Mouse (Mus musculus) kidney, adult 18-20 months (tissue): ENCODE results near the gene Tuft1.
"Not testable (repeated sequence)": the region's sequence is repeated elsewhere in the genome, so short reads cannot be mapped to it uniquely, and the experiment has no call there.

Experiments used
- DNase-seq: peaks from one replicate; pipeline ENCODE4 v3.0.0; 2021

Tuft1 gene

DNA sequence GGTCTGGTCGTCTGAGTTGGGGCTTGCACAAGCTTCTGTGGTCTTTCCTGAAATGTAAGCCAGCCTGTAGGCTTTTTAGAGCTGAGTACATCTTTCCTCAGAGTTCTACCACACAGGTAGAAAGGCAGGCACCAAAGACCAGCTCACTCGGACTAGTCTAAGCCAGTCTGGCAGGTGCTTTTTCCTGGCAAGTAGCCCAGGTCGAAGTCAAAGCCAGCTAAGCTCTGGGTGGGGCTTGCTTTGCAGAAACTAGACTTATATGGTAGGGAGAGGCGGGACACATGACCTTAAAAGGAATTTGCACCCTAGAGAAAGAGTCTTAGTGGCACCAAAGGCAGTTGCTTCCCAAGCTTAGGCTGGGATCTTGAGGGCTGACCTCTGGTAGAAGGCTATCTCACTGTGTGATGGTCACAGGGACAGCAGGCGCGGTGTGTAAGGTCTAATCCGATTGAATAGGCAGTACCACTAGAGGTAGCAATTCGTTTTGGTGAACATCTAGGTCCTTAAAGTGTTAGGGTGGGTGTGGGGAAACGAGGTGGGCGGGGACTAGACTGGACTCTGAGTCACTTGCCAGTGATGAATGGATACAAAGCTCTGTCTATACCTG lies 573 bp upstream of the Tuft1 start:
- DNase-seq = peak; percentile 57

DNA sequence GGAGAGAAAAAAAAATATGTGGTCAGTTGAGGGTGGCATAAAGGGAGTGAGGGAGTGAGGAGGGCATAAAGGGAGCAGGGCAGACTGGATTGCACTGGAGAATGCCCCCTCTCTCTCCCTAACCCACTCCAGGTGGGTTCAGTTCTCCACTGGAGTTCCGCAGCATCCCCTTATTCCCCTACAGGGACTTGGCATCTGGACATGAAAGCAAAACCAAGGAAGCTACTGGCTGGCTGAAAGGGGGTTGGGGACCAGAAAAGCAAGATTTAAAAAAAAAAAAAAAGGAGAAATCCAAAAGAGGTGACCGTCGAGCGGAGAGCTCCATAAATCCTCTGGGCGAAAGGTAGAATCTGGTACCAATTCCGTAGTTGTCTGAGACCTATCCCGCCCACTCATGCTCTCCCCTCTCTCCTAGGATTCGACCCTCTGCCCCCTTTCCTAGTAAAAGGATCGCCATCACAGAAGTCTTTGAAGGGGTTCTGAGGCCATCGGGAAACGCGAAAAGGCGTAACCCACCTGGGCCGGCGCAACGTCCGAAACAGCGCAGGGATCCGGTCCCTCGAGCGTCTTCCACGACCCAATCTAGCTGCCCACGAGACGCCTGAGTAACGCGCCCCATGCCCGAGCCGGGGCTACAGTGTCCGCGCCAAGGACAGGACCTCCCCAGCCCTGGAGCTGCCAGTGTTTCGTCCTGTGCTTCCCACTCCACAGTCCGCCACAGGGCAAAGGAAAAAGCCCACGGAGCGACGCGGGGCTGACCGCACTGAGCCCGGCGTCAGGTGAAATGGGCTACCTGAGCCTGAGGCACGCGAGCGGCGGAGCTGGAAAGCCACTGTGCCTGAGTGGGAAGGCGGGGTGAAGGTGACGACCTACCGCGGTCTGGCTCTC lies 576 bp downstream of the Tuft1 start:
- DNase-seq = not testable (repeated sequence)

DNA sequence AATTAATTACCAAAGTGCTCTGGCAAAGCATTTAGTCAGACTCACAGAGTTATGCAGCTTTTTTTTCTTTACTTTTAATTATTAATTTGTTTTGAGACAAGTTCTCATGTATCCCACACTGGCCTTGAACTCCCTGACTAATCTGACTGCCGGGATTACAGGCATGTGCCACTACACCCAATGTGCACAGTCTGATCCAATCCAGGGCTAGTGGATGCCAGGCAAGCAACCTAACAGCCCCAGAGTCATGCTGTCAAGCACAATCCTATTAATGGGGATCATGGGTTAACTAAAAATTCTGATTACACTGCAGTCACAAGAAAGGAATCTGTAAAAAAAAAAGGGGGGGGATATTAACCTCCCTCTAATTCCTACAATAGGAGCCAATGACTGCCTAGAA lies 4.7 kb downstream of the Tuft1 start:
- DNase-seq = not testable (repeated sequence)

DNA sequence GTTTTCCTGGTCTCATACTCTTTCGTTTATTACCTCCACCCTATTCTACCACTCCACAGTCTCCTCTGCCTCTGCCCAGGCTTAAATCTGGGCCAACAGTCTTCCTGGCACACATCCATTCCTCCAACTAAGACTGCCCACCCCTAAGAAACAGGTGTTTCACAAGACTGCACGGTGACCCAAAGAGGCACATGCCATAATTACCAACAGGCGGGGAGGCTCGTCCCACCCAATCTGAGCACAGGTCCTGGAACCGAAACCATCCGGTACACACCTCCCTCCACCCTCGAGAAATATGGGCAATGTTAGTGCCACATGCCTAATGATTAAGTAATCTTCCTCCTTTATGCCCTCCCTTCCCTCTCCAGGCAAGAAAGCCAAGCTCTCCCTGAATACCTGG lies 8.3 kb downstream of the Tuft1 start:
- DNase-seq = no peak

DNA sequence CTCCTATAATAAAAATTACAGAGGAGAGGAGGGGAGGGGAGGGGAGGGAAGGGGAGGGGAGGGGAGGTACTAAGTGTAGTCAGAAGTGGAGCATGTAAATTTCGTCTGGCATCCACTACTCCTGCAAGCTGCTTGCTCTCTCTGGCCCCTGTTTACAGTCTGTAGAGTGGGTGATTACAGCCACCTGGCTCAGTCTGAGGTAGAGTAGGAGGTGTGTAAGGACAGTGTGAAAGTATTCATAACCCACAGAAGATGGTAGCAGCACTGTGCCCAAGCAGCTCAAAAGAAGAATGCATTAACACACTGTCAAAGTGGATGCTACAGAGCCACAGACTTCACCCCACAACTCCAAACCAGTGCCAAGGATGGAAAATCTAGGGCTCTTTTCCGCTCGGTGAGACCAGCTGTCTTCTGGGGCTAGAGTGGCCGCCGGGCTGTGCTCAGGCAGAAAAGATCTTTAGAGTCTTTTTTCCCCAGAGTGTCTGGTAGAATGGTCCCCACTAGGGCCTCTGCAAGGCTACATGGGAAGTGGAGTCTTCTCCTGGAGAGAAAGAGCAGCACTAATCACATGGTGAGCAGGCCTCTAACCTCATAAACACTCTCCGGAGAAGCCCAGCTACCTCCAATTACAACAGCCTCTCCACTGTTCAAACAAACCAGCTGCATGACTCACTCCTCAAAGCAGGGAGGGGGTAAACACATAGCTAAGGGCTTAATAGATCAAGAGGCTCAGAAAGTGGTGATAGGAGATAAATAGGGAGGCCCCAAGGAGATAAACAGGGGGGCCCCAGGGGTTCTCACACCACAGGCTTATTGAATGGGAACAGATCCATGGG lies 9.7 kb downstream of the Tuft1 start:
- no peak for DNase-seq

DNA sequence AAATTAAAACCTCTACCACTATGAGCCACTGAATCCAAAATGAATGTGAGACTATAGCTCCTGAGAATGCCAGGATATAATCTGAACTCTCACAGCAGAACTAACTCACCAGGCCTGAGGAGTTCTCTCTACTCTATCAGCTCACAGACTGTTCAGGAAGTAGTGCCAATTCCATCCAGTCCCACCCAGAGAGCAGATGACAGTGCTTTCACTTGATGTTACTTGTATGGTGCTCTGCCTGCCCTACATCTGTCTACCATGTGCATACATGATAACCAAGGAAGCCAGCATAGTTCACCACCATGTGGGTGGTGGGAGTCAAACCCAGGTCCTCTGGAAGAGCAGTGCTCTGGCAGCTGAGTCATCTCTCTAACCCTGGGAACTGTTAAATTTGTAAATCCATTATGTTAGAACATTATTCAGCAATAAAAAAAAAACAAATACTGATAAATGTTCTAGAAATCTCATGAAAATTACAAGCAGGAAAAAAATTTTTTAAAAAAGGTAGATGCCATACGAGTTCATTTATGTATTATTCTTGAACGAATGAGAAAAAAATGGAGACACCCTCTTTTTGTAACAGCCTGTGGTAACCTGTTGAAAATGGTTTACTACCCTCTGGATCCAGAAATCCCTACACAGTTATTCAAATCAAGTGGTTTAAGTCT lies 16.0 kb downstream of the Tuft1 start, which contains the start of gene Gm10972:
Gene Gm10972 (plus strand): TSS at position 618 of the 668 bp plus-strand sequence.
- not testable (repeated sequence) for DNase-seq

DNA sequence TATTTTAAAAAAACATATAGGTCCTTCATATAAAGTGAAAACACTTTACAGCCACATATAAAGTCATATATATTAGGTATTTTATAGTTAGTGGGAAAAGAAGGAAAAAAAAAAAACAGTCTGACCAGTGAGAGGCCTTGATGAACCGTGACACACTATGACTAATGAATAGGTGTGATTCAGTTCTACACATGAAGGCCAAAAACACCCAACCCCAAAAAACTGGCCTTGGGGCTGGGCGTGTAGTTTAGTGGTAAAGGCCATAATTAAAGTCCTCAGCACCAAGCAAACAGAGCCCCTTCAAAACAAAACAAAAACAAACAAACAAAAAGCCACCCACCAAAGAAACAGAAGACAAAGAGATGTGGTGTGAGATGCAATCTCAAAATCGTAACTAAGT lies 28.8 kb downstream of the Tuft1 start:
- DNase-seq = no peak

DNA sequence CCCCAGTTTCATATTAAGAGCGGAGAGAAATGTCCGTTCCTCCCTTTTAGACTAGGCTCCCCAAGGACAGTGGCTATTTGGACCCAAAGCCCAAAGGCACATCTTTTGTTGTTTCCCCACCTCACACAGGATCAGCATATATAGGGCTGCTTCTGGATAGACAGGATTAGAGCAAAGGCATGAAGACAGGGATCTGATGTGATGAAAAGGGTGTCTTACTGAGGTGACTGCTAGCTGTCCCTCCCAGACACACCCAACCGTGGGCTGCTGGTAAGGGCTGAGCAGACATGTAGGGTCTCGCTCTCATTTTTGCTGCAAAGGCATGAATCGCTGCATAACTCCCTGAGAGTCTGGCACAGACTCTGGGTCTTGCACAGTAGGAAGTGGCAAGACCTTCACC lies 30.0 kb downstream of the Tuft1 start:
- no peak for DNase-seq

DNA sequence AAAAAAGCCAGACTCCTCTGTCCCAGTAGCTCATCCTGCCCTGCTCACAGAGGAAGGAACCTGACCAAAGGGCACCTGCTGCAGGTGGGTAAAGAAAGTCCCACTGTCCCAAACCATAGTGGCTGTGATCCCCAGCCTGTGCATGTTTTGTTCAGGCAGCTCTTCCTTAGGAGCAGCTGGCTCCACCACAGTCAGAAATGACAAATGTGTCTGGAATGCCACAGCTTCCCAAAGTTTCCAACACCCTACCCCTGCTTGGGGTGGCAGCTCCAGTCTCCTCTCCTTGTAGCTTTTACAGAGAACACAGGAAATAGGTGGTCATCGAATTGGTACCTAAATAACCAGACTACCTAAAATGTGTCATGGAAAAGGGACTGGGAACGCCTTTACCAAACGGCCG lies 34.4 kb downstream of the Tuft1 start:
- no peak for DNase-seq

DNA sequence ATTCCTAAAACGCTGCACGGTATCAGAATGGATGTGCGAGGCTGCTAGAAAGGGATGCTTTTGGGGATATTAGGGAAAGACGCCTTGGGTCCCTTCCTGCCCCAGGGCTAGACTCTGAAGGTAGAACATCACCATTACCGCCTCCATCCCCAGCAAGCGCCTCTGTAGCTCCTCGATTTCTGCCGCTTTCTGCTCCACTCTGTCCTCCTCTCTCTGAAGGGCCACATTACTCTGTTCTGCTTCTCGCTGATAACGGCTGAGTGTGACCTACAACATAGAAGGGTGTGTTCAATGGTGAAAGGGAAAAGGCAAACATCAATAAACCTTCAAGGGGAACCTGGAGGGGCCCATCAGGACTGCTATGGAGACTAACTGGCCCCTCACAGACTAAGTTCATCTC lies 36.1 kb downstream of the Tuft1 start:
- no peak for DNase-seq

DNA sequence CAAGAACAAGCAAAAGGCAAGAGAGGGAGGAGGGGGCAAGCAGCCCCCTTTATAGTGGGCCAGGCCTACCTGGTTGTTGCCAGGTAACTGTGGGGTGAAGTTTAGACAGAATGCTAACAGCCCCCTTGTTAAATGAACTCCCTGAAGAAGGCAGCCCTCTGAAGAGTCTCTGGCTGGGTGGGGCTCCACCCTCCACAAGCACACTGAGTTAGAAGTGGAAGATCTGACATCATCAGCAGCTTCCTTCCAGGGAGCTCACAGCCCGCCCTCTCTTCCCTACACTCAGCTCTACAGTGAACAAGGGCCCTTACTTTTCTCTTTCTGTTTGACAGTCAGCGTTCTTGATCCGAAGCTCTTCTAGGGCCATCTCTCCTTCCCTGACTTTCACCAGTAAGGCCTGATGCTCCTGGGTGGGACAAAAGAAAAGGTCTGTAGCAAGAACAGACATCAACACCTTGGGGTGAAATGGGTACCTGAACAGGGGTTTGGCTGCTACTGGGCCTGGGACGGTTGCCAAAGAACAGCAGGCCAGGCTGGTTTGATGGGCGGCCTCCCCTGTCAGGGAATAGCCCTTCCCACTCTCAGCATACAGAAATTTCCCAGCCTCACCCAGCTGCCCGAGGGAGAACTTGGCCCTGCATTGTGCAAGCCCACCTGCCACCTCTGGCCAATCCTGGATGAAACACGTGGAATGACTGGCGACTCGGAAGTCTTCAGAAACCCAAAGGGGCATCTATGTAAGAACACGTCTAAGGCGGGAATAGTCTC lies 36.7 kb downstream of the Tuft1 start:
- DNase-seq = no peak

DNA sequence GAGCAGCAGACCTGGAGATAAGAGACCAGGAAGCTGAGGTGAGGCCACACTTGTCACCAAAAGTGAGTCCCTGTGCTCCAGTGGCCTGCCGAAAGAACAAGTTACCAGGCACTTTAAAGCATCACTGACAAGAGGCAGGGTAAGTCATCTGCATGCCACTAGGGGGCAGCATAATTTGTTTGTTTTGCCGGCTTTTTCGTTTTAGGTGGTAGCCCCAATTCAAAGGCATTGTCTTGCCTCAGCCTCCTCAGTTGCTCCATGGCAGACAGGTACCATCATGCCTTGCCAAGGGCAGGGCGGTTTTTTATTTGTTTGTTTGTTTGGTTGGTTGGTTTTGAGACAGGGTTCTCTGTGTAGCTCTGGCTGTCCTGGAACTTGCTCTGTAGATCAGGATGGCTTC lies 42.0 kb downstream of the Tuft1 start:
- peak; percentile 49 for DNase-seq

DNA sequence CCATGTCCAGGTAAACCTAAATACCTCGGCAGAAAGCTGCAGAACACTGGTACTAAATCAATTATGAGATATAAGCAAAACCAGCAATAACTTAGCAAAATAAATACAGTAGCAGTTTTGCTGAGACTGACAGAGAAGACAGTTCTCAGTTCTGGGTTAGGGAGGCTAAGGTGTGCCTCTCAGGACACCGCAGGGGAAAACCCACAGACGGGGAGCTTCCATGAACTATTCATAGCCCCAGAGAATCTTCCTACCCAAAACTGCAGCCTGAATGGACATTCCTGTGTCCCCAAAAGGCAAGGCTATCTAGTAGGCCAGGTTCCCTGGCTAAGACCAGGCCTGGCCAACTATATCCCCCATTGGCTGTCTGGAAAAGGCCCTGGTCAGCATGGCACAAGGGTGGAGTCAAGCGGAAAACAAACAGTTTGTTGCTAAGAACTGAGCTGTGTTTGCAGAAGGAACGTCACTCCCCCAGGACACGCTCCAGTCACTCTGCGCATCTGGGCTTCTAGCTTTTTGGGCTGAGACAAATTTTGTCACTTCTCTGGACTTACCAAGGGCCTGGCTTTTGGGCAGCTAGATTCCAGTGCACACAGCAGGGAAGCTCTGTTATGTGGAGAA lies 45.3 kb downstream of the Tuft1 start:
- DNase-seq = no peak

DNA sequence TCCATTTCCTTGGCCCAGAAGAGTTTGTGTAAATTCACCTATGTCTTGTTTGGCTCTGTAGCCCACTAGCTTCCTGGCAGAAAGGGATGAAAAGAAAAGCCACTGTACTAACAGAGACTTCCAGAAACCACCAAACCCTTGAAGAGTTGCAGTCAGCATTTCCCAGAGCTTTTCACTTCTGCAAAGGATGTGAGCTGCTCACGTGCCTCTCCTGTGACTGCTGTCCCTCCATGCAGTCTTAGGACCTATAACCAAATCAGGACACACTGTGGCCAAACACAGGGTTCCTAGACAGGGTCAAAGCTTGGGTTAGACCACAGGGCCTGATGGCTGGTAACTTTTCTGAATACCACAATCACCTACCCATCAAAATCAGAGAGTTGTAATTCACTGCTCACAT lies 46.4 kb downstream of the Tuft1 start:
- no peak for DNase-seq

DNA sequence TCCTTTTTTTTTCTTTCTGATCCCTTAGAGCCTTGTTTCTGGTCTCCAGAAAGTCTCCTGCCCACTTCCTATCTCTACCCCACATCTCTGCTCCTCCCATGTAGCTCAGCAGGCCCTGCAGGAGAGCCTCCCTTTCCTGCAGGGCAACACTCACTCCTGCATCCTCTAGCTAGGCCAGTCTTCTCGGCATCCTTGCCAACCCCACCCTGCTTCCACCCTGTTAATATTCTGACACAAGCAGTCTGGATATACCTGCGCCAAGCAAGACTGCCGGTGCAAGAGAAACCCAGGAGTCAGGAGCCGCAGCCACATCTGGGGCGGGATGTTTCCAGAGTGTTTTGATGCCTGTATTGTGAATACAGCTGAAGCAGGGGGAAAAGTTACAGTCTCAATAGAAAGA lies 46.8 kb downstream of the Tuft1 start:
- DNase-seq = no peak

DNA sequence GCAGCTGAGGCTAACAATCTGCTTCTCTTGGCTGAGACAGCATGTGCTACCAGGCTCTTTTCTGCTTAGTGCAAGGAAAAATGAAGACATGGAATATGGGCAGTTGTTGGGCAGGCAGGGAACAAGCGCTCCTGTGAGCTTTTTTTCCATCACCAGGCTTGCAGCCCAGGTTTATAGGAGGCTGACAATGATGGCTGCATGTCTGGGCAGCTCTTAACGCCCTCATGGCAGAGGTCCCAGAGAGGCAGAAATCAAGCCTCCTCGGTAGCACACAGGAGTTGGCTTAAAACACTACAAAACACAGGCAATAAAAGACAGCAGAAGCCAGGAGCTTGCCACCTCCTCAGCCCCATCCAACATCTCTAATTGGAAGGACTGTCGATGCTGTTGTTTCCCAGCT lies 47.3 kb downstream of the Tuft1 start:
- no peak for DNase-seq

DNA sequence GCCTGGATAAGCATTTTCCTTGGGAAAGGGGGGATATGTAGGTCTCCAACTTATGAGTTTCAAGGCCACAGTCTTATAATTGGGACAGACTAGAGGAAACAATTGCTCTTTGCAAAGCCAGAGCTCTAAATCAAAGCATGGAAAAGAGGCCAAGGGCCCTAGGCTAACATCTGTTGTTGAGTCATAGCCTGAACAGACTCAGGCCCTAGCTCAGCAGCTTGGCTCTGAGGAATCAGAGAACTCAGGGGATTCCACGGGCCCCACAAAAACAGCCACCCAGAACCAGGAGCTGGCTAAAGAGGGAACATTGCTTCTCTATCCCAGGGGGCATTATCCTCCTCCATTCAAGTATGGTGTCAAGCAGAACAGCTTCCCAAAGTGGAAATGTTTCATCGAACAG lies 48.1 kb downstream of the Tuft1 start:
- no peak for DNase-seq

DNA sequence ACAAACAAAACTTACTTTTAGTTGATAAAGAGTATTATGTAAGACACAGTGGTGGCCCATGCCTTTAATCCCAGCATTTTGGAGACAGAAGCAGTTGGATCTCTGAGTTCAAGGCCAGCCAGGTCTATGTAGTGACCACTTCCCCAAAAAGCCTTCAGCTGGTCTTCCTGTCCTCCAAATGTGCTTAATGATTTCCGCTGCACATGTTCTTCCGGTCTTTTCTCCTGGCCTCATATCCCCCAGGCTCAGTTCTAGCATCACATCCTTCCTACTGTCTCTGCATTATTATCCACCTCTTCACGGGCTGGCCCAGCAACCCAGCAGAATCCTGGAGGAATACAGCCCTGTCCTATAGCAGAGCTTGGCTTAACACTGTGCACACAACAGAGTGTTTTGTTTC lies 49.1 kb downstream of the Tuft1 start:
- DNase-seq = no peak

DNA sequence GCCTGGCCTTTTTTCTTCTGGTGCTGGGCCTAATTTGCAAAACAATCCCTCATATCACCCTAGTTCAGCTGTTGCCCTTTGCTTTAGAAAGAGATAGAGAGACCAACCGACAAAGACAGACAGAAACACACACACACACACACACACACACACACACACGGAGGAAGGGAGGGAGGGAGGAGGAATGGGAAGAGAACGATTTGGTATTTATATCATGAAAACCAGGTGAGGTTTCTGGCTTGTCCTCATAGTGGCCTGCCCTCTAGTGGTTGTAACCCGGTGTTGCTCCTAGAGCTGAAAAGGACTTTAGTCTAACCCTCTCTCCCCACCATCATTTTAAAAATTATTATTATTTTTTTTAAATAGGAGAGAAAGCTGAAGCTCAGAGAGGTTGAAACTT lies 56.7 kb downstream of the Tuft1 start:
- peak; percentile 69 for DNase-seq

DNA sequence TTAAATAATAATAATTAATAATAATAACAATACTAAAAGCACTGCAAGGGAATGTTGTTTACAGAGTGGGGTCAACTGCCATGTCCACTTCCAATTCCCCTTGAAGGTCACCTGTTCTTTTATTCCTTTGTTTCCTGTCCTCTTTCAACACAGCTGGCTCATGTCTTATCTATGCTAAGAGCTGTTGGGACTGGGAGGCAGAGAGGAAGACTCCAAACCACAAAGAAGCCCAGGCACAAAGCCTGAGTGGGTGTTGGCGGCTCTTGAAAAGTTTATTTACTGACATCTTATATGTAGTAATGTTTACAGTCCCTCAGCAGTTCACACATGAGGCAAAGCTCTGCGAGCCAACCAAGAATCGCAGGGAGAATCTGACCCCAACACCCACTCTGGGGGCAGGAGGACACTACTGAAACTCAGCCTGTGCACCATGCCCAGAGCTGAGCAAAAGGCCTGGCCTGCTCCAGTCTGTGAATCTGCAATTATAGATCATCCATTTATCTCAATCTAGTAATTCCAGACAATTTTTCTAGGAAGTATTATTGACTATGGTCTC lies 61.4 kb downstream of the Tuft1 start:
- DNase-seq = no peak

DNA sequence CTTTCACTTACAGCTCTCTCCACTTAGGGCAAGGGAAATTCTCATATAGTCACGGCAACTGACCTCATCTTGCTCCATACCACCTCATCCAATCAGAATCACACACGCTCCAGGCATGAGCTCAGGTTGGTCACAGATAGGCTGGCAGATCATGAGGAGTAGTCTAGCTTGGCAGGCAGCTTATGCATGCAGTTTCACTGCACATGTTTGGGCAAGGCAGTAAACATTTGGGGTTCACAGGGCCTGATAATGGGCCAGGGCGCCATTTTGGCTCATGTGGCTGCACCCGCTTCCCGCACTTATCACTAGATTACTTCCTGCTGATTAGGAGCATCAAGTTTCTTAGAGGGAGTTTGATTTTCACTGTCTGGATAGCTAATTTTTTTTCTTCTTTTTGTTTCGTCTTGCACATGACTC lies 62.8 kb downstream of the Tuft1 start:
- no peak for DNase-seq
